Mouse (Mus musculus): ENCODE measurements at regions not wholly inside any gene's neighbourhood (a gene's known extent, or its start where the extent isn't known, plus 50 kb on each side); places are given as distances from the start of the nearest gene placed in this dataset.

DNA sequence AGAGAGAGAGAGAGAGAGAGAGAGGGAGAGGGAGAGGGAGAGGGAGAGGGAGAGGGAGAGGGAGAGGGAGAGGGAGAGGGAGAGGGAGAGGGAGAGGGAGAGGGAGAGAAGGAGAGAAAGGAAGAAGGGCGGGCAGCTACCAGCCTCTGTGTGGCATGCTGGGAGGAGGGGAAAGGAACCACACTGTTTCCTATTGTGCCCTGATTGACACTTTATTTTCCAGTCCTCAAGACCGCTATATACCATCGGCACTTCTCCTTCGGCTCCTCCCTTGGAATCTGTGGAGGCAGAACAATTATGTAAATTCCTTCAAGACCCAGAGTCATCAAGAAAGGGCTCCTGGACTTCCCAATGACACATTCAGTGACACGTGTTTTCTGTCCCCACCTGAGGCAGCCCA lies 67.8 kb upstream of the Gpr12 start:
- Histone ChIP-seq H3K36me3 (ENCODE audit: control insufficient read depth in 1 of 2, insufficient read depth in 2 of 2, low read length in 2 of 2) (no peaks in the 10 kb centered on the region), H3K27me3 (ENCODE audit: control insufficient read depth in 1 of 2, insufficient read depth in 2 of 2, low read length in 2 of 2) (no peaks in the 10 kb centered on the region), H3K4me3 (ENCODE audit: control insufficient read depth in 1 of 2, insufficient read depth in 1 of 2, low read depth in 2 of 2, low read length in 2 of 2) (no peak overlapping the region), H3K9ac (ENCODE audit: control insufficient read depth, low read depth, low read length, poor library complexity, severe bottlenecking) (no peak overlapping the region), H3K79me2 (ENCODE audit: control insufficient read depth, insufficient read depth, low read length, poor library complexity) (no peaks in the 10 kb centered on the region), H3K27ac (ENCODE audit: control insufficient read depth, low read depth, low read length) (no peak overlapping the region), H3K4me1 (ENCODE audit: control insufficient read depth in 1 of 2, insufficient read depth in 2 of 2, low read length in 2 of 2) (no peaks in the 10 kb centered on the region), H3K9me3 (replicated peaks; ENCODE audit: insufficient read depth, low read length) (no peaks in the 10 kb centered on the region)
- no peak for TF ChIP-seq KAT2A (conservative IDR thresholded peaks at IDR 0.05; ENCODE audit: low read depth, low read length)
- TF ChIP-seq TAL1 (IDR thresholded peaks at IDR 0.05; ENCODE audit: low read length): no peak
- TF ChIP-seq SIN3A (IDR thresholded peaks at IDR 0.05; ENCODE audit: low read length): no peak
- TF ChIP-seq ETS1 (IDR thresholded peaks at IDR 0.05; ENCODE audit: low read depth, low read length): no peak
- TF ChIP-seq MAFK (IDR thresholded peaks at IDR 0.05; ENCODE audit: borderline replicate concordance, low read depth, low read length): no peak
- no peak for TF ChIP-seq ELF1 (IDR thresholded peaks at IDR 0.05; ENCODE audit: low read depth, low read length)
- TF ChIP-seq HCFC1 (IDR thresholded peaks at IDR 0.05; ENCODE audit: low read depth, low read length): no peak
- no peak for TF ChIP-seq BHLHE40 (IDR thresholded peaks at IDR 0.05; ENCODE audit: borderline replicate concordance, low read depth, low read length)
- no peak for TF ChIP-seq MYB (IDR thresholded peaks at IDR 0.05; ENCODE audit: low read depth, low read length)
- TF ChIP-seq CHD1 (IDR thresholded peaks at IDR 0.05; ENCODE audit: low read depth, low read length): no peak
- no peak for TF ChIP-seq CHD2 (IDR thresholded peaks at IDR 0.05; ENCODE audit: low read length)
- TF ChIP-seq MAZ (IDR thresholded peaks at IDR 0.05; ENCODE audit: low read depth, low read length): no peak
- no peak for TF ChIP-seq ZC3H11A (IDR thresholded peaks at IDR 0.05; ENCODE audit: low read depth, low read length)
- no peak for TF ChIP-seq RAD21 (IDR thresholded peaks at IDR 0.05; ENCODE audit: low read depth, low read length)
- TF ChIP-seq MEF2A (IDR thresholded peaks at IDR 0.05; ENCODE audit: extremely low read depth, insufficient replicate concordance, low read depth, low read length, poor library complexity, severe bottlenecking): no peak
- TF ChIP-seq MAX (IDR thresholded peaks at IDR 0.05; ENCODE audit: low read length): no peak
- DNase-seq (ENCODE audit: low read depth, low spot score): no peak

DNA sequence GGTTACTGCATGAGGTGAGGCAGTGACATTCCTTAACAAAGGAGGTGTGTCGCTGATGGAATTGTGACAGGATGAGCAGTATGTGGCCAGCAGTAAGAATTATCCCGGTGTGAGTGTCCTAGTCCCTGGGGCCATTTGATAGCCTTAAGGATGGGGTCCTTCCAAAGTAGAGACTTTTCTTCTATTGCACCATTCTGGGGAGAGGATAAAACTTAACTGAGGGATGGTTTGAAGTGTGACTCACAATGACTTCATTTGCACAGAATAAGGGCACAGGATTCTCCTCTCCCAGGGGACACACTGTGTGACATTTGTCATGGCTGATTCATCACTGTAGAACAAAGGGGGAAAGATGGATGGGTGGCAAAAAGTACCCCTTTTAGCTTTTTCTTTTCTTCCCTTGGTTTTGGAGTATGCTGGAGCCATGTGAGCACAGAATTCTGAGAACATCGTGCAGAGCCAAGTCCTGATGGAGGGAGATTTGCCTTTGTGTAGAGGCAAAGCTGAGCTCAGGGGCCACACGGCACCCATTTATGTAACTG lies 63.6 kb upstream of the Gpr12 start:
- H3K9ac ChIP-seq (ENCODE audit: control insufficient read depth, low read depth, low read length, poor library complexity, severe bottlenecking): no peak overlapping the region
- H3K4me1 ChIP-seq (ENCODE audit: control insufficient read depth in 1 of 2, insufficient read depth in 2 of 2, low read length in 2 of 2): no peaks in the 10 kb centered on the region
- TF ChIP-seq KAT2A (conservative IDR thresholded peaks at IDR 0.05; ENCODE audit: low read depth, low read length) (no peak), USF1 (IDR thresholded peaks at IDR 0.05; ENCODE audit: low read depth, low read length) (no peak), CTCF (IDR thresholded peaks at IDR 0.05 in 2 of 3, conservative IDR thresholded peaks at IDR 0.05 in 1 of 3; ENCODE audit: control insufficient read depth in 1 of 3, insufficient read depth in 1 of 3, low read depth in 2 of 3, low read length in 3 of 3, poor library complexity in 1 of 3, severe bottlenecking in 1 of 3) (no peak), MAX (IDR thresholded peaks at IDR 0.05; ENCODE audit: low read length) (no peak), SMC3 (IDR thresholded peaks at IDR 0.05; ENCODE audit: low read depth, low read length) (no peak)
- no peak overlapping the region for H3K4me3 ChIP-seq (ENCODE audit: control insufficient read depth in 1 of 2, insufficient read depth in 1 of 2, low read depth in 2 of 2, low read length in 2 of 2)
- H3K9me3 ChIP-seq (replicated peaks; ENCODE audit: insufficient read depth, low read length): no peaks in the 10 kb centered on the region
- no peak overlapping the region for H3K27ac ChIP-seq (ENCODE audit: control insufficient read depth, low read depth, low read length)
- no peaks in the 10 kb centered on the region for H3K27me3 ChIP-seq (ENCODE audit: control insufficient read depth in 1 of 2, insufficient read depth in 2 of 2, low read length in 2 of 2)
- no peaks in the 10 kb centered on the region for H3K36me3 ChIP-seq (ENCODE audit: control insufficient read depth in 1 of 2, insufficient read depth in 2 of 2, low read length in 2 of 2)
- no peaks in the 10 kb centered on the region for H3K79me2 ChIP-seq (ENCODE audit: control insufficient read depth, insufficient read depth, low read length, poor library complexity)
- no peak for DNase-seq (ENCODE audit: low read depth, low spot score)
